Mouse (Mus musculus) neural tube, embryonic 13.5 days (tissue): ENCODE results near the gene Wasf1. TPM values are rescaled to one million over a fixed set of nuclear protein-coding genes. Genes with fewer than 3 reads are reported as not detected.

Experiments
- ATAC-seq: fragments of 200-750 bp; cut with Nextera tagmentation; 2 replicates; pipeline ENCODE4 v1.8.0; 2017; ENCODE audit warnings: low read depth, mild to moderate bottlenecking, moderate TSS enrichment, moderate library complexity
- H3K27ac ChIP-seq: fragments of 300-500 bp; sonication (generic); replicated peaks from 2 replicates; pipeline ENCODE4 v1.5.1; 2015; ENCODE audit warnings: moderate library complexity, mild to moderate bottlenecking, inconsistent platforms
- H3K27me3 ChIP-seq: fragments of 300-500 bp; sonication (generic); 2 replicates; pipeline ENCODE4 v1.6.1; 2015; ENCODE audit warnings: mild to moderate bottlenecking, inconsistent platforms
- H3K36me3 ChIP-seq: fragments of 300-500 bp; sonication (generic); 2 replicates; pipeline ENCODE4 v1.6.1; 2015; ENCODE audit warnings: mild to moderate bottlenecking, inconsistent platforms
- H3K4me1 ChIP-seq: fragments of 300-500 bp; sonication (generic); replicated peaks from 2 replicates; pipeline ENCODE4 v1.6.1; 2015; ENCODE audit warnings: inconsistent platforms
- H3K4me2 ChIP-seq: fragments of 300-500 bp; sonication (generic); 2 replicates; pipeline ENCODE4 v1.6.1; 2015; ENCODE audit warnings: inconsistent platforms, mild to moderate bottlenecking, moderate library complexity
- H3K4me3 ChIP-seq: fragments of 300-500 bp; sonication (generic); 2 replicates; pipeline ENCODE4 v1.5.1; 2015; ENCODE audit warnings: mild to moderate bottlenecking, inconsistent platforms
- H3K9ac ChIP-seq: fragments of 300-500 bp; sonication (generic); 2 replicates; pipeline ENCODE4 v1.6.1; 2015; ENCODE audit warnings: moderate library complexity, mild to moderate bottlenecking, inconsistent platforms
- H3K9me3 ChIP-seq: fragments of 300-500 bp; sonication (generic); 2 replicates; pipeline ENCODE4 v1.6.1; 2016; ENCODE audit warnings: inconsistent platforms
- WGBS: fragments of 180-500 bp; shearing (Covaris S2); methylation state at CpG from one replicate; pipeline ENCODE4 v1.1.7; 2015; 5-methylcytosine and 5-hydroxymethylcytosine counted together
- polyA plus RNA-seq: library from polyadenylated mRNA; unstranded; fragments of >200 nt; fragmentation: Nextera tagmentation; extraction: Ambion mirVana; gene quantifications from 2 replicates; pipeline ENCODE4 v1.2.1, GENCODE M21; 2015

The Wasf1 gene
- polyA plus RNA-seq, 1 experiment from 2014 or later, result 106 TPM

DNA sequence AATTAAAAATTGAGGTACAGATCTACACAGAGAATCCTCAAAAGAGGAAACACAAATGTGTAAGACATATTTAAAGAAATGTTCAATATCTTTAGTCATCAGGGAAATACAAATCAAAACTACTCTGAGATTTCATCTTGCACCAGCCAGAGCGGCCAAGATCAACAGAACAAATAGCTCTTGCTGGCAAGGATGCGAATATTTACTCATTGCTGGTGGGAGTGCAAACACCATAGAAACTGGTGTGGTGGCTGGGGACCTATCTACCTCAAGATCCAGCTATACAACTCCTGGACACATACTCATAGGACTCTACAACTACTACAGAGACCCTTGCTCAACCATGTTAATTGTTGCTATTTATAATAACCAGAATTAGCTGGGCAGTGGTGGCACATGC lies 12.0 kb upstream of the Wasf1 start:
- Histone ChIP-seq H3K4me3 (no peak overlapping the region), H3K27ac (no peak overlapping the region), H3K36me3 (peaks cover 8% of the 10 kb centered on the region), H3K27me3 (no peaks in the 10 kb centered on the region), H3K4me1 (no peaks in the 10 kb centered on the region), H3K4me2 (no peak overlapping the region), H3K9me3 (no peaks in the 10 kb centered on the region), H3K9ac (no peak overlapping the region)
- 94% methylated on average over 2 of the region's 2 CpGs for WGBS
- ATAC-seq, result no peak

DNA sequence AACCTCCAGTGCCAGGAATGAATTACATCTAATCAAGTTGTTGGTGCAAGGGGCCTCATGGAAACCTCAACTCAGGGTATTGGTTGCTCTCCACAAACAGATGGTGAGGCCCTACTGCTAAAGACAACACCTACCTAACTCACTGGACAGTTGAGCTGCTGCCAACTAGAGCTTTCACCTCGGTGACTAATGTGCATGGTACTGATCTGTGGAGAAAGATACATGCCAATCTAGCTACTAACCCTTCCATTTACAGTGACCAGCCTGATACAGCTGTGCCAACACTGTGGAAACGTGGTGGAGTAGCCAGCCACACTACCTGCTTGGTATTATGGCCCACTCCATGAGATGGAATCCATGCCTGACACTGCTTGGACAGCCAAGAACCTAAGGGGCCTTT lies 11.2 kb upstream of the Wasf1 start:
- Histone ChIP-seq H3K4me1 (no peaks in the 10 kb centered on the region), H3K27ac (no peak overlapping the region), H3K36me3 (peaks cover 8% of the 10 kb centered on the region), H3K9ac (no peak overlapping the region), H3K27me3 (no peaks in the 10 kb centered on the region), H3K4me3 (no peak overlapping the region), H3K4me2 (no peak overlapping the region), H3K9me3 (no peaks in the 10 kb centered on the region)
- no peak for ATAC-seq
- WGBS, result 88% methylated on average over 2 of the region's 2 CpGs

DNA sequence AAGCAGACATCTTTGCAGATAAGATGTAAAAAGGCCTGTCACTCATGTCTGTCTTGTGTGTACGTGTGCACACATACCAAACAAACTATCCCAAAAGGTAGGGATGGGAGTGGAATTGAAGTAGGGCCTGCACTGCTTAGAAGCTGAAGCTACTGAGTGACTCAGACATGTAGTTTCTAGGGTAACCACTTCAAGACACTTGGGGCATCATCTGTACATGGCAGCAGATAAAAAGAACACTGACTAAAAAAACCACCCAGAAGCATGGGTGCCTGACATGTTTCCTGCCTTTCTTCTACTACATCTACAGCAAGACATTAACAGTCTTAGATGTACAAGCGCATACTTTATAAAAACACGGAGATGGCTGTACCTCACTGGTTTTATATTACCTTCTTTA lies 5.0 kb upstream of the Wasf1 start:
- H3K9ac ChIP-seq, result no peak overlapping the region
- no peaks in the 10 kb centered on the region for H3K9me3 ChIP-seq
- H3K4me1 ChIP-seq, result peaks cover 34% of the 10 kb centered on the region
- H3K27ac ChIP-seq, result no peak overlapping the region
- peaks cover 9% of the 10 kb centered on the region for H3K36me3 ChIP-seq
- H3K4me2 ChIP-seq, result no peak overlapping the region
- WGBS, result 91% methylated on average over 3 of the region's 3 CpGs
- H3K27me3 ChIP-seq, result no peaks in the 10 kb centered on the region
- H3K4me3 ChIP-seq, result no peak overlapping the region
- no peak for ATAC-seq

DNA sequence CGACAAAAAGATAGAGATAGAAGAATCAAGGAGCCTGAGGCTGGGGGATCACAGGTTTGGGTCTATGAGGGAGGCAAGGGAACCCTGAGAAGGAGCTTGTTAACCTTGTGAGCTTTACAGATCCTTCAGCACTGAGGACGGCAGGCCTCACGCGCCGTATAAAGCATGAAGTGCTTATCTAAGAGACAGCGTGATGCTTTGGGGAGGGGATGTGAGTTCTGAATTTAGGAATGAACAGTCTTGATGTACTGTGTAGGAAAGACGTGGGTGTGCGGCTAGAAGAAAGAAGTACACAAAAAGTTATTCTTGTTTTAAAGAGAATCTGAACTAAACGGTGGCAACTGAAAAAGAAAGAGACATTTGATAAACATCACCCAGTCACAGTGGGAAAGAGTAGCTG lies 3.3 kb upstream of the Wasf1 start:
- Histone ChIP-seq H3K36me3 (peaks cover 9% of the 10 kb centered on the region), H3K9me3 (no peaks in the 10 kb centered on the region), H3K27ac (no peak overlapping the region), H3K4me1 (peaks cover 34% of the 10 kb centered on the region), H3K4me3 (no peak overlapping the region), H3K4me2 (no peak overlapping the region), H3K9ac (no peak overlapping the region), H3K27me3 (no peaks in the 10 kb centered on the region)
- WGBS, result 90% methylated on average over 9 of the region's 9 CpGs
- ATAC-seq, result no peak

DNA sequence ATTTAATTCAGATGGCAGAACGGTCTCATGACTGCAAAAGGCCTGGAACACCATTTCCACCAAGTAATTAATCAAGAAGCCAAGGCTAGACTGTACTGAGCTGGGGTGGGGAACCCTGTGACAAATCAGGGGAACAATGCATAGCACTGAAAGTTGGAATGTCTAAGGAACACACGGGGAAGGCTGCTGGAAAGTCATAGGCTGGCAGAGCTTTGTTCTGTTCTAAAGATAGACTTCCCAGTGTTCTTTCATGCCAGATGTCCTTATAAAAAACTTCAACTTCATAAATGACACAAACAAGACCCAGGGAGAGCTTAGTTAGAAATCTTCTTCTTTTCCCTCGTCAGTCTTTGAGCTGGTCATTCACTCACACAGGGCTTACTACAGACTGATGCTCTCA lies 2.0 kb upstream of the Wasf1 start:
- WGBS, result 46% methylated on average over 3 of the region's 3 CpGs
- ATAC-seq, result no peak
- Histone ChIP-seq H3K9me3 (no peaks in the 10 kb centered on the region), H3K27me3 (no peaks in the 10 kb centered on the region), H3K27ac (no peak overlapping the region), H3K36me3 (peaks cover 6% of the 10 kb centered on the region), H3K4me1 (peaks cover 39% of the 10 kb centered on the region), H3K4me2 (peak overlapping the region; percentile 68), H3K9ac (no peak overlapping the region), H3K4me3 (0 out of 2 replicates have a peak overlapping the region, but pooled peaks have one; percentile 95)

DNA sequence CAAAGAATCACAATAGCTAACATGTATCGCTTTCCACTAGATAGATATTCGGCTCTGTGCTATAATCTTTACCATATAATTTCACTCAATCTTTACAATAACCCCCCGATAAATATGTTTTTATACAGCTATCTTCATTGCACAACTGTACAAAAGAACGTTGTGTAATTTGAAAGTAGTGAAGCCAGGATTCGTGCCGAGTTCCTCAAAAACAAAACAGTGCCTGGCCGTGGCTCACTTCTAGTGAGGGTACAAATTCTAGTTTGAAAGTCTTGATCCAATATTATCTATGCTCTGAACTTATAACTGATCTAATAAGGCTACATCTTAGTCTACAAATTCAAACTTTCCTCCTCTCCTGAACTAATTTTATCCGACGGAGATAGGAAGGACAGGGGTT lies 942 bp upstream of the Wasf1 start:
- Histone ChIP-seq H3K9ac (peak overlapping the region; percentile 85), H3K4me1 (peaks cover 40% of the 10 kb centered on the region), H3K27ac (peak overlapping the region; percentile 83), H3K9me3 (no peaks in the 10 kb centered on the region), H3K4me3 (peak overlapping the region; percentile 95), H3K36me3 (peaks cover 6% of the 10 kb centered on the region), H3K27me3 (no peaks in the 10 kb centered on the region), H3K4me2 (peak overlapping the region; percentile 68)
- 19% methylated on average over 9 of the region's 9 CpGs for WGBS
- ATAC-seq, result no peak

DNA sequence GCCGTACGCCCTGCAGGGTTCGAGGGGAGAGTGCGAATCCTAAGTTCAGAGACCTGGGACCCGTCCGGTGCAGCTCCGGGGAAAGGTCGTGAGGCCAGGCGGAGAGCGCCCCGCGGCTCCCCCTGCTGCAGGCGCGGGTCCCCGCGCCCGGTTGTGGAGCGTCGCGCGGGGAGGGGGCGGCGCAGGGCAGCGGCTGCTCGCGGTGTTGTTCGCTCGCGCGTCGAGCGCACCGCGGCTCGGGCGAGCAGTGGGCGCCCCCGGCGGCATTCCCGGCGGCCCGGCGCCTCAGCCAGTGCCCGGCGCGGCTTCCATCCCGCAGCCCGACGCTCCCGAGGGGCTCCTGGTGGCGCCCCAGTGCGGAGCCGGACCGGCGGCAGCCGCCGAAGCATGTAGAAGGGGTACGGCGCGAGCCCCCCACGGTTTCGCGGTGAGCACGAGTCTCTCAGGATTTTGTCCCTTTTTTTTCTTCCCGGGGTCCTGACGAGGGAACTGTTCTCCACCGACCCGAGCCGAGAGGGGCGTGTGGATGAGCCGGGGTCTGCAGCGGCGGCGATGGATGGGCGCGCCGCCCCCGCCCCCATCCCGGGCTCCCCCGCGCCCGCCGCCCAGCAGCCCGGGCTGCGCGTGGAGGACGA lies 486 bp downstream of the Wasf1 start:
- H3K27me3 ChIP-seq, result no peaks in the 10 kb centered on the region
- H3K4me3 ChIP-seq, result peak overlapping the region; percentile 95
- peak overlapping the region; percentile 98 for H3K9ac ChIP-seq
- ATAC-seq, result peak; percentile 92
- no peaks in the 10 kb centered on the region for H3K9me3 ChIP-seq
- H3K4me2 ChIP-seq, result peak overlapping the region; percentile 58
- H3K36me3 ChIP-seq, result peaks cover 6% of the 10 kb centered on the region
- WGBS, result under 1% methylated on average over 84 of the region's 87 CpGs
- H3K4me1 ChIP-seq, result peaks cover 43% of the 10 kb centered on the region
- peak overlapping the region; percentile 99 for H3K27ac ChIP-seq

DNA sequence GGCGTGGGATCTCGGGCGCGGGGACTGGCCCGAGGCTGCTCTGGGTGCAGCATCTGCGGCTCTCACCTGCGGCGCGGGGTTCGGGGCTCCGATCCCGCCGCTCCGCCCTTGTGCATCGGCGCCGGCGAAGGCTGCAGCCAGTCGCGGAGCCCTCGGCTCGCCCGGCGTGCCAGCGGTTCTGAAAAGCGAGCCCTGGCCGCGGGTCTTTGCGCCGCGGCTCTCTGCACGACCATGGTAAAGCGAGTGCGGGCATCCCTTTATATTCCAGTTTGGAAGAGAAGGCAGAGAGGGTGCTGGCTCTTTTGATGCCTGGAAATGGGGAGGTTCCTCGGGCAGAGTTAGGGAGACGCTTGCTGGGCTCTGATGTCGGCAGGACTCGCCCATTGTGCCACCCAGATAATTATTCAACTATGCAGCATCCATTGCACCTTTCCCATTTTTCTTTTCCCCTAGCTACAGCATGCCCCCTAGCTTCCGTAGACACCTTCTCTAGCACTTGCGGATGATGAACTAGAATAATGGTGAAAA lies 1.1 kb downstream of the Wasf1 start:
- Histone ChIP-seq H3K27me3 (no peaks in the 10 kb centered on the region), H3K4me1 (peaks cover 40% of the 10 kb centered on the region), H3K4me2 (peak overlapping the region; percentile 58), H3K9me3 (no peaks in the 10 kb centered on the region), H3K36me3 (peaks cover 6% of the 10 kb centered on the region; the same call in 1 of the 2 replicates), H3K9ac (peak overlapping the region; percentile 98), H3K4me3 (peak overlapping the region; percentile 95), H3K27ac (peak overlapping the region; percentile 99)
- ATAC-seq, result peak; percentile 10
- WGBS, result under 1% methylated on average over 40 of the region's 40 CpGs

DNA sequence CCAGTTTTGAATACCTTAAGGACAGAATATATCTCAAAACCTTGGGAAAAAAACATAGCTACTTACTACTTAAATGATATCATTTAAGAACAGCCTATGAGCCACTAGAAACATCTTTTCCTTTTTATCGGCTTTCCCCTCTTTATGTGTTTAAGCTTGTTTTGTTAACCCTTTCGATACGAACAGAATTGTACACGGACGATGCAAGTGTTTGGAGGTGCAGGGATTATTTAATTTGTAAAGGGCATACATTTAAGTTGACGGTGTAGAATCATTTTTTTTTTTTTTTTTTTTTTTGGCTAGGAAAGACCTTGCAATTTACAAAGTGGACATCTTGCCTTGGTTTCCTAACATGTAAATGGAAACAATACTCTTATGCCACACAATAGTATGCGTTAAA lies 2.2 kb downstream of the Wasf1 start:
- Histone ChIP-seq H3K4me3 (peak overlapping the region; percentile 30), H3K27ac (no peak overlapping the region), H3K4me2 (peak overlapping the region; percentile 51), H3K36me3 (no peaks in the 10 kb centered on the region), H3K4me1 (peaks cover 29% of the 10 kb centered on the region), H3K9me3 (no peaks in the 10 kb centered on the region), H3K27me3 (no peaks in the 10 kb centered on the region), H3K9ac (peak overlapping the region; percentile 53; the same call in 1 of the 2 replicates)
- ATAC-seq, result no peak
- WGBS, result 64% methylated on average over 7 of the region's 7 CpGs

DNA sequence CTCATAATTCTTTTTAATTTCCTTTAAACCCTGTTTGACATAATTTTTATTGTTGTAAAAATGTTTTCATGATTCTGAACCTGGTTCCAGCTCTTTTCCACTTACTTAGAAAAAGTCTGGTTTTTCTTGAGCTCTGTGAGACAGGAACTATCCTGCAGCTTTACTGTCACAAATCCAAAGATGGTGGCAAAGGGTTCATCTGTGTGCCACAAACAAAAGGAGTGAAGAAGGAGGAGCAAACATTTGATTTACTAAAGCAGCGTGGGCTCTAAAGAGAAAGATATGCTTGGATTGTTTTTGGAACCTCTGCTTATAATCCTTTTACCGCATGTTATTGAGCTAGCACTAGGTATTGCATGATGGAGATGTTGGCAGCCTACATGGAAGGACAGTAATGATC lies 4.0 kb downstream of the Wasf1 start:
- no peak overlapping the region for H3K27ac ChIP-seq
- no peaks in the 10 kb centered on the region for H3K36me3 ChIP-seq
- no peak overlapping the region for H3K4me2 ChIP-seq
- no peak overlapping the region for H3K9ac ChIP-seq
- H3K4me1 ChIP-seq, result peaks cover 10% of the 10 kb centered on the region
- no peaks in the 10 kb centered on the region for H3K9me3 ChIP-seq
- 70% methylated on average over 2 of the region's 2 CpGs for WGBS
- H3K27me3 ChIP-seq, result no peaks in the 10 kb centered on the region
- H3K4me3 ChIP-seq, result no peak overlapping the region
- ATAC-seq, result no peak

DNA sequence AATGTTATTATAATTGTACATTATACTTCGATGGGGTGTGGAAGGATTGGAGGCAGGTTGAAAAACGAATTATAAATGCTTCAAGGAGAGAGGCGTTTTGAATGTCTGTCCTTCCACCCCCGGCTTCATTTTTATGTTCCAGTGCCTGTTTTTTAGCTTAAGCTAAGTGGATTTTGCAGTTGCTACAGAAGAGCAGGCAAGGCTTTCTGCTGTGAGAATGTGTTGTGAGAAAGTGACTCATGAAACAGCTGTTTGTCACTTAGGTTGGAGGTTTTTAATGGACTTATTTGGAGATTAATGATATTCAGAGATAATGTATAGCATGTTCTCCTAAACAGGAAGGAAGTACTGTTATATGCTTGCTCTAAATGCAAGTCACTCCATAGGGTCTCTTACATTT lies 5.9 kb downstream of the Wasf1 start:
- Histone ChIP-seq H3K4me1 (peaks cover 14% of the 10 kb centered on the region), H3K4me3 (no peak overlapping the region), H3K9me3 (no peaks in the 10 kb centered on the region), H3K36me3 (no peaks in the 10 kb centered on the region), H3K4me2 (no peak overlapping the region), H3K9ac (no peak overlapping the region), H3K27me3 (no peaks in the 10 kb centered on the region), H3K27ac (no peak overlapping the region)
- WGBS, result 86% methylated on average over 4 of the region's 4 CpGs
- ATAC-seq, result no peak

DNA sequence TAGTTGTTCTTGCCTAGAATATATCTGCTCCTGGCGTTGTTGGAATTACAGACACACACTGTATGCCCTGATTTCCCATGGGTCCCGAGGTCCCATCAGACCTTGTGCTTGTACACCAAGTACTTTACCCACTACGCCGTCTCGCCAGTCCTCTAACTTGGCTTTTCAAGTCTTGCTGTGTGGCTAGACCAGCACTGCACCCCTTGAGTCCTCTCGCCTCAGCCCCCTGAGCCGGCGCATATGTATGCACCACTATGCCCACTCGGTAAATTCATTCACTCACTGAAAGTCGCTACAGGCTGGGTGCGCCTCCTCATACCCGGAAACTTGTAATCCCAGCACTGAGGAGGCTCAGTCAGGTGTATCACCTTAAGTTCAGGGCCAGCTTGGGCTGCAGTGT lies 12.5 kb downstream of the Wasf1 start:
- Histone ChIP-seq H3K4me1 (peaks cover 20% of the 10 kb centered on the region), H3K4me3 (no peak overlapping the region), H3K9me3 (no peaks in the 10 kb centered on the region), H3K9ac (no peak overlapping the region), H3K4me2 (no peak overlapping the region), H3K27ac (no peak overlapping the region), H3K36me3 (no peaks in the 10 kb centered on the region), H3K27me3 (no peaks in the 10 kb centered on the region)
- no peak for ATAC-seq
- WGBS, result 91% methylated on average over 12 of the region's 12 CpGs

DNA sequence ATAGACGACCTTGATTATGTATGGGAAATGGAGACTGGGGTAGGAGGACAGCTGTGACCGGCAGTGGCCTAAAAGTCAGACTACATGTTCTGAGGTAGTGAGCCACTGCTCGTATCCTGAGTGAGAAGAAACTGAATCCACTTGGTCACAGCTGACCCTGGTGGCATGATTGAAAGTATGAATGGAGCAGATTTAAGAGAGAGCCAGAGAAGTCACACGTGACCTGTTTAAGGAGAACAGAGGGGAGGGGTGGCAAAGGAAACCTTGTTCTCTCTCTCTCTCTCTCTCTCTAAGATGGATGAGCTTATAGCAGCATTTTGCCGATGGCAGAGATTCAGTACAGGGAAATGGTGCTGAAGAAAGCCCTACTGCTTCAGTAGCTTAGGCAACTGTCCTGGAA lies 13.4 kb downstream of the Wasf1 start:
- Histone ChIP-seq H3K27ac (0 out of 2 replicates have a peak overlapping the region, but pooled peaks have one; percentile 0), H3K4me2 (0 out of 2 replicates have a peak overlapping the region, but pooled peaks have one; percentile 4)
- peak; percentile 33; the same call in 1 of the 2 replicates for ATAC-seq

More for the DNA sequence above, 13.4 kb downstream of the Wasf1 start:
- 40% methylated on average over 5 of the region's 5 CpGs for WGBS
- Histone ChIP-seq H3K36me3 (no peaks in the 10 kb centered on the region), H3K9me3 (no peaks in the 10 kb centered on the region), H3K27me3 (no peaks in the 10 kb centered on the region), H3K9ac (no peak overlapping the region), H3K4me3 (no peak overlapping the region), H3K4me1 (peaks cover 21% of the 10 kb centered on the region)
